Mouse (Mus musculus) limb, embryonic 15.5 days (tissue): ENCODE results near the gene Oxa1l. TPM values are rescaled to one million over a fixed set of nuclear protein-coding genes. Genes with fewer than 3 reads are reported as not detected.

ENCODE experiments used
- ATAC-seq: fragments of 200-750 bp; cut with Nextera tagmentation; 2 replicates; pipeline ENCODE4 v1.8.0; 2017; ENCODE audit warnings: low read depth, moderate TSS enrichment; ENCODE audit not compliant: insufficient number of reproducible peaks, low FRiP score, low TSS enrichment
- H3K27ac ChIP-seq: fragments of 300-500 bp; sonication (generic); 2 replicates; pipeline ENCODE4 v1.5.1; 2015; ENCODE audit warnings: moderate library complexity, mild to moderate bottlenecking, inconsistent platforms
- H3K27me3 ChIP-seq: fragments of 300-500 bp; sonication (generic); 2 replicates; pipeline ENCODE4 v1.6.1; 2015; ENCODE audit warnings: inconsistent platforms
- H3K36me3 ChIP-seq: fragments of 300-500 bp; sonication (generic); 2 replicates; pipeline ENCODE4 v1.6.1; 2015; ENCODE audit warnings: inconsistent platforms
- H3K4me1 ChIP-seq: fragments of 300-500 bp; sonication (generic); 2 replicates; pipeline ENCODE4 v1.6.1; 2015; ENCODE audit warnings: inconsistent platforms
- H3K4me2 ChIP-seq: fragments of 300-500 bp; sonication (generic); 2 replicates; pipeline ENCODE4 v1.6.1; 2015; ENCODE audit warnings: mild to moderate bottlenecking, inconsistent platforms
- H3K4me3 ChIP-seq: fragments of 300-500 bp; sonication (generic); 2 replicates; pipeline ENCODE4 v1.5.1; 2015; ENCODE audit warnings: mild to moderate bottlenecking, inconsistent platforms
- H3K9ac ChIP-seq: fragments of 300-500 bp; sonication (generic); 2 replicates; pipeline ENCODE4 v1.6.1; 2015; ENCODE audit warnings: inconsistent platforms
- H3K9me3 ChIP-seq: fragments of 300-500 bp; sonication (generic); 2 replicates; pipeline ENCODE4 v1.6.1; 2016; ENCODE audit warnings: inconsistent platforms
- WGBS: fragments of 180-500 bp; shearing (Covaris S2); methylation state at CpG from one replicate; pipeline ENCODE4 v1.1.7; 2015; 5-methylcytosine and 5-hydroxymethylcytosine counted together
- polyA plus RNA-seq: library from polyadenylated mRNA; unstranded; fragments of >200 nt; fragmentation: Nextera tagmentation; extraction: Ambion mirVana; gene quantifications from 2 replicates; pipeline ENCODE4 v1.2.1, GENCODE M21; 2015

Gene Oxa1l
- polyA plus RNA-seq, 1 experiment from 2014 or later, result 37.7 TPM

- Histone ChIP-seq H3K4me3 (no peak overlapping the region), H3K4me2 (no peak overlapping the region), H3K36me3 (no peaks in the 10 kb centered on the region), H3K27me3 (no peaks in the 10 kb centered on the region), H3K9ac (no peak overlapping the region), H3K9me3 (no peaks in the 10 kb centered on the region; the same call in 1 of the 2 replicates), H3K27ac (no peak overlapping the region), H3K4me1 (no peaks in the 10 kb centered on the region)
- ATAC-seq, result no peak
- WGBS, result 52% methylated on average over 7 of the region's 7 CpGs
Observed at GRCm38 (mm10) chr14:54397872-54398527, 37.4 kb downstream of the Oxa1l start.

- Histone ChIP-seq H3K4me3 (no peak overlapping the region), H3K4me2 (no peak overlapping the region), H3K27me3 (no peaks in the 10 kb centered on the region), H3K9ac (no peak overlapping the region), H3K27ac (no peak overlapping the region), H3K4me1 (no peaks in the 10 kb centered on the region), H3K9me3 (no peaks in the 10 kb centered on the region; the same call in 1 of the 2 replicates), H3K36me3 (no peaks in the 10 kb centered on the region)
- ATAC-seq, result no peak
- 58% methylated on average over 7 of the region's 7 CpGs for WGBS
Observed at GRCm38 (mm10) chr14:54398528-54398916, 37.9 kb downstream of the Oxa1l start.

- no peaks in the 10 kb centered on the region for H3K36me3 ChIP-seq
- ATAC-seq, result no peak
- WGBS, result 35% methylated on average over 8 of the region's 8 CpGs
Observed at GRCm38 (mm10) chr14:54398921-54399382, 38.3 kb downstream of the Oxa1l start.

GRCm38 (mm10) chr14:54401723-54402122 lies 41.1 kb downstream of the Oxa1l start:
- no peak for ATAC-seq
- Histone ChIP-seq H3K36me3 (no peaks in the 10 kb centered on the region), H3K9me3 (no peaks in the 10 kb centered on the region), H3K4me1 (no peaks in the 10 kb centered on the region), H3K27ac (no peak overlapping the region), H3K4me2 (no peak overlapping the region), H3K4me3 (no peak overlapping the region), H3K9ac (no peak overlapping the region), H3K27me3 (no peaks in the 10 kb centered on the region)
- 24% methylated on average over 3 of the region's 3 CpGs for WGBS

More at GRCm38 (mm10) chr14:54398921-54399382, 38.3 kb downstream of the Oxa1l start:
- H3K9ac ChIP-seq, result no peak overlapping the region
- no peak overlapping the region for H3K4me3 ChIP-seq
- H3K27ac ChIP-seq, result no peak overlapping the region
- no peak overlapping the region for H3K4me2 ChIP-seq
- no peaks in the 10 kb centered on the region for H3K4me1 ChIP-seq
- H3K27me3 ChIP-seq, result no peaks in the 10 kb centered on the region
- H3K9me3 ChIP-seq, result no peaks in the 10 kb centered on the region; the same call in 1 of the 2 replicates

DNA sequence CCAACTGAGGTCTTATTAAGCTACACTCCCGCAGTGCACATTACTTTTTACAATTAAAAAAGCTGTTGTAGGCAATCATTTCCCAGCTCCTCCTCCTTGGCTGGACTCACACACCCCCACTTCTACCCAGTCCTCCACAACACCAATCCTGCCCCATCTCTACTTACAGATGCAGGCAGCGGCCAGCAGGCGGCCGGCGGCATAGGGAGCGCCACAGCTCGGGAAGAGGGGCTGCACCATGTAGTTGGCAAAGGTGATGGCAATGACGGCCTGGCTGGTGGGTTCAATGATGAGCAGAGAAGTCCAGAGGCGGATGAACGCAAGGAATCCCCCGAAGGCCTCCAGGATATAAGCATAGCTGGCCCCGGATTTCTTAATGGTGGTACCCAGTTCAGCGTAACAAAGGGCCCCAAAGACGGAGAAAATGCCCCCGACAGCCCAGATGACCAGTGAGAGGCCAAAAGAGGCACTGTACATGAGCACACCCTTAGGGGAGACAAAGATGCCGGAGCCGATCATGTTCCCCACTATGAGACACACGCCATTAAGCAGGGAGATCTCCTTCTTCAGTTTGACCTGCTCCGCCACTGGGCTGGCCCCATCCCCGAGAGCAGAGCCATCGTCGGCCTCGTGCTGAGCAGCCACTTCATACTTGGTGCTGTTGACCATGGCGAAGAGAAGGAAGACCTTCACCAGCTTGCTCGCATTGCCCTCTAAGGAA lies 47.9 kb downstream of the Oxa1l start:
- 82% methylated on average over 25 of the region's 25 CpGs for WGBS
- H3K27ac ChIP-seq, result no peak overlapping the region
- no peaks in the 10 kb centered on the region for H3K27me3 ChIP-seq
- H3K9me3 ChIP-seq, result no peaks in the 10 kb centered on the region
- H3K36me3 ChIP-seq, result no peaks in the 10 kb centered on the region
- no peak overlapping the region for H3K4me3 ChIP-seq
- H3K9ac ChIP-seq, result no peak overlapping the region
- H3K4me1 ChIP-seq, result peaks cover 14% of the 10 kb centered on the region
- ATAC-seq, result no peak
- H3K4me2 ChIP-seq, result no peak overlapping the region

GRCm38 (mm10) chr14:54409057-54409645 lies 48.5 kb downstream of the Oxa1l start:
- H3K4me2 ChIP-seq, result no peak overlapping the region
- no peaks in the 10 kb centered on the region for H3K9me3 ChIP-seq
- H3K27me3 ChIP-seq, result no peaks in the 10 kb centered on the region
- H3K36me3 ChIP-seq, result no peaks in the 10 kb centered on the region
- no peak for ATAC-seq
- WGBS, result 74% methylated on average over 7 of the region's 7 CpGs
- no peak overlapping the region for H3K9ac ChIP-seq
- H3K4me3 ChIP-seq, result no peak overlapping the region
- peaks cover 20% of the 10 kb centered on the region for H3K4me1 ChIP-seq
- H3K27ac ChIP-seq, result no peak overlapping the region

- WGBS, result 50% methylated on average over 17 of the region's 17 CpGs
- no peak overlapping the region for H3K4me3 ChIP-seq
- ATAC-seq, result no peak
- no peak overlapping the region for H3K9ac ChIP-seq
- H3K27me3 ChIP-seq, result no peaks in the 10 kb centered on the region
- H3K4me2 ChIP-seq, result no peak overlapping the region
- no peaks in the 10 kb centered on the region for H3K9me3 ChIP-seq
- no peaks in the 10 kb centered on the region for H3K36me3 ChIP-seq
- H3K4me1 ChIP-seq, result peaks cover 28% of the 10 kb centered on the region
- H3K27ac ChIP-seq, result 0 out of 2 replicates have a peak overlapping the region, but pooled peaks have one; percentile 51
Observed at GRCm38 (mm10) chr14:54409980-54410810, 49.6 kb downstream of the Oxa1l start.

- H3K27me3 ChIP-seq, result no peaks in the 10 kb centered on the region
- no peak for ATAC-seq
- H3K36me3 ChIP-seq, result no peaks in the 10 kb centered on the region
- H3K9me3 ChIP-seq, result no peaks in the 10 kb centered on the region
- 61% methylated on average over 9 of the region's 9 CpGs for WGBS
- H3K4me3 ChIP-seq, result no peak overlapping the region
- no peak overlapping the region for H3K27ac ChIP-seq
- peaks cover 33% of the 10 kb centered on the region for H3K4me1 ChIP-seq
- H3K4me2 ChIP-seq, result no peak overlapping the region
- H3K9ac ChIP-seq, result no peak overlapping the region
Observed at GRCm38 (mm10) chr14:54412000-54412576, 51.5 kb downstream of the Oxa1l start.

GRCm38 (mm10) chr14:54412629-54413170 lies 52.1 kb downstream of the Oxa1l start:
- Histone ChIP-seq H3K27ac (peak overlapping the region; percentile 71; the same call in 1 of the 2 replicates), H3K36me3 (no peaks in the 10 kb centered on the region), H3K9me3 (no peaks in the 10 kb centered on the region), H3K9ac (no peak overlapping the region), H3K4me2 (no peak overlapping the region), H3K4me3 (no peak overlapping the region), H3K4me1 (peaks cover 37% of the 10 kb centered on the region), H3K27me3 (no peaks in the 10 kb centered on the region)
- no peak for ATAC-seq
- 44% methylated on average over 2 of the region's 2 CpGs for WGBS

GRCm38 (mm10) chr14:54413877-54414700 lies 53.5 kb downstream of the Oxa1l start:
- ATAC-seq, result peak; percentile 30; the same call in 1 of the 2 replicates
- 9% methylated on average over 18 of the region's 18 CpGs for WGBS
- Histone ChIP-seq H3K4me2 (peak overlapping the region; percentile 46), H3K27me3 (no peaks in the 10 kb centered on the region), H3K4me3 (peak overlapping the region; percentile 25), H3K36me3 (no peaks in the 10 kb centered on the region), H3K27ac (peak overlapping the region; percentile 23), H3K9me3 (no peaks in the 10 kb centered on the region), H3K4me1 (peaks cover 38% of the 10 kb centered on the region), H3K9ac (no peak overlapping the region)
